Mouse (Mus musculus): ENCODE measurements at regions not wholly inside any gene's neighbourhood (a gene's known extent, or its start where the extent isn't known, plus 50 kb on each side); places are given as distances from the start of the nearest gene placed in this dataset.

GRCm38 (mm10) chr6:39261951-39262350, 55.4 kb upstream of the Kdm7a start:
- H3K36me3 ChIP-seq (replicated peaks; ENCODE audit: low read length) = no peaks in the 10 kb centered on the region
- H3K4me1 ChIP-seq = peaks cover 22% of the 10 kb centered on the region
- H3K9me3 ChIP-seq = no peaks in the 10 kb centered on the region
- TF ChIP-seq FLI1 (IDR thresholded peaks at IDR 0.05; ENCODE audit: low read length) = no peak
- TF ChIP-seq GATA1 (IDR thresholded peaks at IDR 0.05; ENCODE audit: borderline replicate concordance, low read length) = no peak
- H3K4me3 ChIP-seq (replicated peaks) = no peak overlapping the region
- peaks cover 51% of the 10 kb centered on the region for H3K27me3 ChIP-seq (replicated peaks)

GRCm38 (mm10) chr6:39260480-39260879, 53.9 kb upstream of the Kdm7a start:
- TF ChIP-seq GATA1 (IDR thresholded peaks at IDR 0.05; ENCODE audit: borderline replicate concordance, low read length) = no peak
- no peak for TF ChIP-seq FLI1 (IDR thresholded peaks at IDR 0.05; ENCODE audit: low read length)
- Histone ChIP-seq H3K9me3 (no peaks in the 10 kb centered on the region), H3K4me3 (replicated peaks) (no peak overlapping the region)

DNA sequence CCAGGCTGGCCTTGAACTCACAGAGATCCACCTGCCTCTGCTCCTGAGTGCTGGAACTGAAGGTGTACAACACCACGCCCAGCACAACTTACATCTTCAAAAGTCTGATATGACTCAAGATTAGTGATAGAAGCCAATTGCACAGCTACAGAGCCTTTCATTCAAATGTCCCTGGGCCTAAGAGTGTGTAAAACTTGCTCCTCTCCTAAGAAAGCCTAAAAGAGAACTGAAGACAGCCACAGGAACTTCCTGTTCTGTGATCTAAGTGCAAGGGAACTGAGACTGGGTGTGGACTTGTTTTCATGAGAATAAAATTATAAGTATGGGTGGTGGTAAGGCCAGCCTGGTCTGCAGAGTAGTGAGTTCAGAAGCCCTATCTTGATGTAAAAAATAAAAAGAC, 52.5 kb upstream of the Kdm7a start:
- Histone ChIP-seq H3K9me3 (no peaks in the 10 kb centered on the region), H3K36me3 (replicated peaks; ENCODE audit: low read length) (no peaks in the 10 kb centered on the region), H3K4me3 (replicated peaks) (no peak overlapping the region), H3K27me3 (replicated peaks) (peaks cover 63% of the 10 kb centered on the region), H3K4me1 (peaks cover 16% of the 10 kb centered on the region)
- TF ChIP-seq GATA1 (IDR thresholded peaks at IDR 0.05; ENCODE audit: borderline replicate concordance, low read length) (no peak), FLI1 (IDR thresholded peaks at IDR 0.05; ENCODE audit: low read length) (no peak)

More at GRCm38 (mm10) chr6:39260480-39260879, 53.9 kb upstream of the Kdm7a start:
- H3K27me3 ChIP-seq (replicated peaks) = peaks cover 60% of the 10 kb centered on the region
- H3K4me1 ChIP-seq = peaks cover 22% of the 10 kb centered on the region
- no peaks in the 10 kb centered on the region for H3K36me3 ChIP-seq (replicated peaks; ENCODE audit: low read length)

- Histone ChIP-seq H3K4me3 (replicated peaks) (no peak overlapping the region), H3K4me1 (peaks cover 16% of the 10 kb centered on the region), H3K27me3 (replicated peaks) (peaks cover 63% of the 10 kb centered on the region), H3K9me3 (no peaks in the 10 kb centered on the region), H3K36me3 (replicated peaks; ENCODE audit: low read length) (no peaks in the 10 kb centered on the region)
- TF ChIP-seq GATA1 (IDR thresholded peaks at IDR 0.05; ENCODE audit: borderline replicate concordance, low read length) = no peak
- no peak for TF ChIP-seq FLI1 (IDR thresholded peaks at IDR 0.05; ENCODE audit: low read length)
These were observed 52.1 kb upstream of the Kdm7a start for GRCm38 (mm10) chr6:39258656-39259055.

- Histone ChIP-seq H3K4me1 (peaks cover 16% of the 10 kb centered on the region), H3K36me3 (replicated peaks; ENCODE audit: low read length) (no peaks in the 10 kb centered on the region), H3K4me3 (replicated peaks) (no peak overlapping the region), H3K27me3 (replicated peaks) (peaks cover 59% of the 10 kb centered on the region), H3K9me3 (no peaks in the 10 kb centered on the region)
- TF ChIP-seq FLI1 (IDR thresholded peaks at IDR 0.05; ENCODE audit: low read length) (no peak), GATA1 (IDR thresholded peaks at IDR 0.05; ENCODE audit: borderline replicate concordance, low read length) (no peak)
These were observed 51.2 kb upstream of the Kdm7a start for GRCm38 (mm10) chr6:39257667-39258395.

- Histone ChIP-seq H3K4me1 (peaks cover 16% of the 10 kb centered on the region), H3K9me3 (peaks cover 3% of the 10 kb centered on the region), H3K36me3 (replicated peaks; ENCODE audit: low read length) (no peaks in the 10 kb centered on the region), H3K4me3 (replicated peaks) (peak overlapping the region; percentile 89), H3K27me3 (replicated peaks) (peaks cover 59% of the 10 kb centered on the region)
- TF ChIP-seq FLI1 (IDR thresholded peaks at IDR 0.05; ENCODE audit: low read length) (no peak), GATA1 (IDR thresholded peaks at IDR 0.05; ENCODE audit: borderline replicate concordance, low read length) (no peak)
These were observed 50.6 kb upstream of the Kdm7a start for GRCm38 (mm10) chr6:39257111-39257571.

DNA sequence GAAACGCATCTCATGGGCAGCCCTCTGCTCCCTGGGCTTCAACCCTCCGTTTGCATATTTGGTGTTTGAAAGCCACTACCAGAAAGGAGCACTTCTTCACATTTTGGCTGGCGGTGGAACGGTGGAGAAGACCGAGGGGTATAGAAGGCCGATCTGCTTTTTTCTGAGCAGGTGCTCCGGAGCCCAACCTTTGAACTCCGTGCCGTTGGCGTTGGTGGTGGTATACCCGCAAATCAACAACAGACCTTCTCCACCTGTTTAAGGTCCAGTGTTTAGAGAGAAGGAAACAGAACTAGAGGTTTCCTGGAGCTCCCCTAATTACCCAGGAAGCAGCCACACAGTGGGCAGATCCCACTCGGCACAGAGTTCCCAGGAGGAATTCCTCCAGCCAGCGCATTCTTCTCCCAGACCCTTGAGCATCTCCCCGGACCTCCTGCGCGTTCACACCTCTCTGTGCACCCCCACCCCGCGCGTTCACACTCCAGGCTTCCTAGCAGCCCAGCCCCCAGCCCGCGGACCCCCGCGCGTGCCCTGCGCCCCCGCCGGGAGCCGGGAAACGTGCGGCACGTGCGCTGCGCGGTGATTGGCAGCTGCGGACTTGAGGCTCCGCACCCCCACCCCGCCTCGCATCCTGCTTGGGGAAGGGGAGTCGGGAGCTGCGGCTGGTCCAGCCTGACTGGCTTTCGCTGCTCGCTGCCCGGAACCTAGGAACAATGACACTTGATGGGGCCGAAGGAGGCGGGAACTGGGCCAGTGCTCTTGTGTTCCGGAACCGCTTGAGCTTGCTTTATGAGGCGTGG, 49.9 kb upstream of the Kdm7a start:
- peaks cover 16% of the 10 kb centered on the region for H3K4me1 ChIP-seq
- peak overlapping the region; percentile 89 for H3K4me3 ChIP-seq (replicated peaks)
- H3K27me3 ChIP-seq (replicated peaks) = peaks cover 56% of the 10 kb centered on the region
- H3K9me3 ChIP-seq = peaks cover 9% of the 10 kb centered on the region
- no peak for TF ChIP-seq GATA1 (IDR thresholded peaks at IDR 0.05; ENCODE audit: borderline replicate concordance, low read length)
- no peak for TF ChIP-seq FLI1 (IDR thresholded peaks at IDR 0.05; ENCODE audit: low read length)
- H3K36me3 ChIP-seq (replicated peaks; ENCODE audit: low read length) = no peaks in the 10 kb centered on the region

Measured in megakaryocyte, embryonic 14.5 days (primary cell).